Mouse (Mus musculus) ES-E14 (cell line): ENCODE data around the gene Nhp2. TPM values are rescaled to one million over a fixed set of nuclear protein-coding genes. Genes with fewer than 3 reads are reported as not detected.
"Not testable (repeated sequence)": the region's sequence is repeated elsewhere in the genome, so short reads cannot be mapped to it uniquely, and the experiment has no call there.

Experiments
- DNase-seq: peaks from one replicate; pipeline ENCODE4 v3.0.0-alpha.2; 2013; ENCODE audit warnings: low read depth, low spot score
- H3K27ac ChIP-seq: 2 replicates; pipeline ENCODE4 v1.5.1; 2012; ENCODE audit warnings: low read depth, mild to moderate bottlenecking, low read length, moderate library complexity, mixed read lengths; ENCODE audit not compliant: poor library complexity, insufficient read depth, severe bottlenecking
- H3K36me3 ChIP-seq: 2 replicates; pipeline ENCODE4 v1.6.1; 2012; ENCODE audit warnings: mild to moderate bottlenecking, low read length, moderate library complexity, mixed read lengths; ENCODE audit not compliant: control insufficient read depth, poor library complexity, insufficient read depth, severe bottlenecking
- H3K4me1 ChIP-seq, 2 experiments: fragments of 150-350 bp in 1 of 2; sonication (generic) in 1 of 2; 2 replicates each; pipeline ENCODE4 v1.6.1; 2012; ENCODE audit warnings: low read length in 2 of 2, mild to moderate bottlenecking in 1 of 2, mixed read lengths in 1 of 2; ENCODE audit not compliant: control insufficient read depth in 2 of 2, insufficient read depth in 2 of 2, poor library complexity in 1 of 2
- H3K4me3 ChIP-seq, 2 experiments: fragments of 150-350 bp in 1 of 2; sonication (generic) in 1 of 2; 2 replicates each; pipeline ENCODE4 v1.5.1; 2012; ENCODE audit warnings: low read length in 2 of 2, low read depth in 1 of 2, mild to moderate bottlenecking in 1 of 2, mixed read lengths in 1 of 2; ENCODE audit not compliant: insufficient read depth in 1 of 2, poor library complexity in 1 of 2, severe bottlenecking in 1 of 2
- H3K9ac ChIP-seq: 2 replicates; pipeline ENCODE4 v1.6.1; 2012; ENCODE audit warnings: low read depth, mild to moderate bottlenecking, low read length, mixed read lengths; ENCODE audit not compliant: poor library complexity, insufficient read depth, severe bottlenecking
- H3K9me3 ChIP-seq: fragments of 150-350 bp; sonication (generic); 2 replicates; pipeline ENCODE4 v1.6.1; 2012; ENCODE audit warnings: low read depth, mild to moderate bottlenecking, low read length; ENCODE audit not compliant: control insufficient read depth, insufficient read depth
- CHD2 ChIP-seq: IDR thresholded peaks from 2 replicates; pipeline ENCODE4 v1.6.1; 2014; ENCODE audit warnings: mild to moderate bottlenecking, low read depth, low read length, inconsistent platforms
- HCFC1 ChIP-seq: IDR thresholded peaks from 2 replicates; pipeline ENCODE4 v1.6.1; 2012; ENCODE audit warnings: low read length, inconsistent platforms, borderline replicate concordance; ENCODE audit not compliant: insufficient read depth
- MAFK ChIP-seq: IDR thresholded peaks from 2 replicates; pipeline ENCODE4 v1.6.1; 2014; ENCODE audit warnings: mild to moderate bottlenecking, low read depth, low read length, inconsistent platforms; ENCODE audit not compliant: insufficient read depth
- ZC3H11A ChIP-seq: IDR thresholded peaks from 2 replicates; pipeline ENCODE4 v1.6.1; 2012; ENCODE audit warnings: low read depth, mild to moderate bottlenecking, inconsistent platforms, low read length, borderline replicate concordance
- ZNF384 ChIP-seq: IDR thresholded peaks from 2 replicates; pipeline ENCODE4 v1.6.1; 2012; ENCODE audit warnings: low read depth, low read length, inconsistent platforms
- in situ Hi-C, 2 experiments: fragments of 600-800 bp; cut with MboI; formaldehyde crosslinking; loops; one replicate each; pipeline ENCODE4 v1.15.1; 2025; ENCODE audit warnings: low sequenced_read_pairs in 2 of 2, inconsistent platforms in 1 of 2; ENCODE audit not compliant: unreplicated experiment in 2 of 2
- total RNA-seq: library from RNA; depleted of rRNA; stranded (reverse); fragments of 300-350 nt; gene quantifications from 2 replicates; pipeline ENCODE4 v1.2.3, GENCODE M21; 2012

Nhp2 gene
- total RNA-seq, 1 experiment: 452 TPM

DNA sequence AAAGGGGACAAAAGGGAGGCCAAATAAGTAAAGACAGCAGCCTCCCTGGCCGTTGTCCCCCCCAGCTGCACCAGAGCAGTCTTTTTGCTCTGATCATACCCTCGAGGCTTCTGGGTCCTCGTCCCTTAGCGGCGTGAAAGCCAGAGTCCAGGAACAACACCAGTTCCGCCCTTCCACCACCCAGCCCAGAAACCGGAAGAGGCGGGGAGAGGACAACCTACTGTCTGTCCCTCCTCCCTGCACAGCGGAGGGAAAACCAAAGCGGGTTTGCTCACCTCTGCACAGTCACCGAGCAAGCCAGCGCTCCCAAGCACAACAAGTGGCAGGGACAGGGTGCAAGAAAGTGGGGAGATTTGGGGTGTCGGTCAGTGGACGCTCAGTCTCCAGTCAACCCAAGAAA, 3.9 kb upstream of the Nhp2 start:
- DNase-seq: peak; percentile 71
- Histone ChIP-seq H3K36me3 (no peaks in the 10 kb centered on the region), H3K27ac (peak overlapping the region; percentile 69), H3K4me1 (peaks cover 2 to 7% of the 10 kb centered on the region in 2 experiments; a peak in 2 of 4 replicates), H3K9me3 (no peaks in the 10 kb centered on the region), H3K4me3 (peak overlapping the region; percentile 54 to 73), H3K9ac (peak overlapping the region; percentile 80; the same call in 1 of the 2 replicates)
- in situ Hi-C loops: loop anchor here (5.0 to 10.0 kb wide), 2 partner anchors 67 to 69 kb away; partner anchors contain the start of gene 0610009B22Rik (in 1 of the 2)
- TF ChIP-seq MAFK (no peak), ZC3H11A (no peak), HCFC1 (no peak), CHD2 (no peak), ZNF384 (no peak)

DNA sequence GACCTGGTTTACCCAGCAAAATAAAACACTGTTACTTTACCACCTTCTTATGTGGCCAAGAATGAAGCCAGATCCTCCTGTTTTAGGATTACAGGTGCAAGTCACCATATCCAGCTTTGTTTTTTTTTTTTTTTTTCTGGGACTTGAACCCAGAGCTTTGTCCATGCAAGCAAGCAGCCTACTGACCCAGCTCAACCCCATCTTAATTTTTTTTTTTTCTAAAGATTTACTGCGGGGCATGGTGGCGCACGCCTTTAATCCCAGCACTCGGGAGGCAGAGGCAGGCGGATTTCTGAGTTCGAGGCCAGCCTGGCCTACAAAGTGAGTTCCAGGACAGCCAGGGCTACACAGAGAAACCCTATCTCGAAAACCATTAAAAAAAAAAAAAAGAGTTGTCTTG, 3.4 kb upstream of the Nhp2 start:
- H3K4me1 ChIP-seq, DNase-seq, H3K9me3 ChIP-seq, H3K9ac ChIP-seq, H3K36me3 ChIP-seq: not testable (repeated sequence)
- 0 out of 2 replicates have a peak, but pooled peaks have one; percentile 14 for TF ChIP-seq ZNF384
- Histone ChIP-seq H3K27ac (peak overlapping the region; percentile 63; the same call in 1 of the 2 replicates), H3K4me3 (peak overlapping the region in 1 of 2 experiments; percentile 73; a peak in 2 of 4 replicates)
- in situ Hi-C loops: loop anchor here (5.0 to 10.0 kb wide), 2 partner anchors 66 to 69 kb away; partner anchors contain the start of gene 0610009B22Rik (in 1 of the 2)

DNA sequence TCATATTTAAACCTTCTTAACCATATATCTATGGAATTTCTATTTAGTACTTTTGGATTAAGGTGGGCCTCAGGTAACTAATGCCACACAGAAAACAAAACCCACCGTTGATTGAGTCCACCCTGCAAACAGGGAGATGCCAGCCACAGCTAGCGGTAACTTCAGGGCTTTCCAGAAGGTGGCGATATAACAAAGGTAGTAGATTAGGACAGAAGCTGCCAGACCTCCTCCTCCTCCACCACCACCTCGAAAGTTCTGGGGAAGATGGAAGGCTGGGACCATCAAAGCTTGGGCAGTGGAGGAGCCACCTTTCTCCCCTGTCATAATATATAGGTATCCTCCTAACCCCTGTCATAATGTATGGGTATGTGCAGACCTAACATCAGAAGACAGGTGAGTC, 1.8 kb upstream of the Nhp2 start:
- Histone ChIP-seq H3K9me3 (no peaks in the 10 kb centered on the region), H3K27ac (no peak overlapping the region), H3K9ac (no peak overlapping the region), H3K4me1 (peaks cover 2 to 13% of the 10 kb centered on the region in 2 experiments; a peak in 2 of 4 replicates), H3K4me3 (no peak overlapping the region), H3K36me3 (peaks cover 15% of the 10 kb centered on the region)
- TF ChIP-seq ZC3H11A: peak; percentile 72; the same call in 1 of the 2 replicates
- no peak for TF ChIP-seq MAFK
- DNase-seq: peak; percentile 76
- in situ Hi-C loops: loop anchor here (5.0 to 10.0 kb wide), 2 partner anchors 65 to 67 kb away; partner anchors contain the start of gene 0610009B22Rik (in 1 of the 2)

DNA sequence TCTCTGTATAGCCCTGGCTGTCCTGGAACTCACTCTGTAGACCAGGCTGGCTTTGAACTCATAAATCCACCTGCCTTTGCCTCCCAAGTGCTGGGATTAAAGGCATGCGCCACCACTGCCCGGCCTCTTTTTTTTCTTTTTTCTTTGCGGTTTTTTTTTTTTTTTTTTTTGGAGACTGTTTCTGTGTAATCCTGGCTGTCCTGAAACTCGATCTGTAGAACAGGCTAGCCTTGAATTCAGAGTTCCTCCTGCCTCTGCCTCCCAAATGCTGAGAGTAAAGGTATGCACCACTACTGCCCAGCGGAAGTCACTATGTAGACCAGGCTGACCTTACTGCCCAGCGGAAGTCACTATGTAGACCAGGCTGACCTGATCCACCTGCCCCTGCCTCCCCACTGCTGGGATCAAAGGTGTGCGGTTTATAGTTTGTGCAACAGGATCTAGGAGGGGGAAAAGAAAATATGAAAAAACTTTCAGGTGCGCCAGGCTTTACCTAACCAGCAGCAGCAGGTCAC, 584 bp upstream of the Nhp2 start:
- Histone ChIP-seq H3K9ac (peak overlapping the region; percentile 76), H3K36me3 (peaks cover 28% of the 10 kb centered on the region), H3K4me1 (peaks cover 2 to 16% of the 10 kb centered on the region in 2 experiments; a peak in 3 of 4 replicates), H3K27ac (peak overlapping the region; percentile 47; the same call in 1 of the 2 replicates), H3K4me3 (peak overlapping the region; percentile 59 to 80), H3K9me3 (no peaks in the 10 kb centered on the region)
- no peak for DNase-seq
- no peak for TF ChIP-seq ZC3H11A
- TF ChIP-seq ZNF384: peak; percentile 43
- in situ Hi-C loops: loop anchor here (5.0 to 10.0 kb wide), 2 partner anchors 63 to 66 kb away; partner anchors contain the start of gene 0610009B22Rik (in 1 of the 2)

DNA sequence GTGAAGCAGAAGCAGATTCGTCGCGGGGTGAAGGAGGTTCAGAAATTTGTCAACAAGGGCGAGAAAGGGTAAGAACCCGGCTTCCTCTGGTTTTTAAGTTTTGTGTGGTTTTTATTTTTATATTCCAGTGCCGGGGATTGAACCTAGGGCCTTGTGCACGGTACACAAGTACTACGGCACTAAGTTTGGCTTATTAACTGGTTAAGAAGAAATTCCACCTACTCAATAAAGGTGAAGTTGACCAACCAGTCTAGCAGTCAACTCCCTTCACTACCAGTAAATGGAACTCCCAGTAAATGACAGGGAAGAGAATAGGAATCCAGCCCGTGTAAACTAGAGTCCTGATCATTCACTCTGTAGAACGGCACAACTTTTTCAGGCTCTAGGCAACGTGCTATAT, 549 bp downstream of the Nhp2 start:
- DNase-seq: no peak
- H3K4me3 ChIP-seq: peak overlapping the region; percentile 94 to 95
- in situ Hi-C loops: no loop called here

More for the DNA sequence above, 549 bp downstream of the Nhp2 start:
- TF ChIP-seq MAFK (no peak), ZC3H11A (no peak), HCFC1 (no peak), CHD2 (no peak), ZNF384 (no peak)
- Histone ChIP-seq H3K27ac (peak overlapping the region; percentile 84), H3K4me1 (peaks cover 0 to 9% of the 10 kb centered on the region in 2 experiments; a peak in 2 of 4 replicates), H3K9ac (peak overlapping the region; percentile 99), H3K9me3 (no peaks in the 10 kb centered on the region), H3K36me3 (peaks cover 39% of the 10 kb centered on the region)
